Mouse (Mus musculus): ENCODE measurements around the gene Fv1. TPM values are rescaled to one million over a fixed set of nuclear protein-coding genes. Genes with fewer than 3 reads are reported as not detected.
A peak's percentile ranks its signal among the peaks of the same experiment; 100 is the strongest.
"Not testable (repeated sequence)": the region's sequence is repeated elsewhere in the genome, so short reads cannot be mapped to it uniquely, and the experiment has no call there.

Fv1 gene
- polyA plus RNA-seq, 1 experiment from 2014 or later: 15.2 TPM

DNA sequence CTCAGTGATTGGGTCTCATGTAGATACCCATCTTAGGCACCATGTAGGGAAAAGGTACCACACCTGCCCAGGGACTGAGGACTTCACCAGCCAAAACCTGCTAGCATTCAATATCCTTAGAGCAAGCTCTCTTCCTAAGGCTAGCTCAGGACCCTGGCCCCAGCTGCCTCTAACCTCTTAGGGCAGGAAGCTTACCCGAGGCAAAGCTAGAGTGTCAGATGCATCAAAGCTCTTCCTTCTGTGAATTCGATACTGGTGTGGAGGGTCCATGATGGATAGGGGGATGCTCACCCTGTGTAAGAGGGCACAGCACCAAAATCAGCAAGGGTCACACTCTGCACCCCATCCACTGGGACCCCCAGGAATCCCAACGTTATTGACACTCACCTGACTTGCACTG lies 6.7 kb upstream of the Fv1 start:
- no peak for ATAC-seq (ENCODE audit: low FRiP score)
- H3K36me3 ChIP-seq (ENCODE audit: control insufficient read depth, insufficient read depth, low read length): peaks cover 35% of the 10 kb centered on the region
- WGBS: 91% methylated on average over 3 of the region's 3 CpGs

GRCm38 (mm10) chr4:147865651-147866050 lies 3.1 kb upstream of the Fv1 start:
- Histone ChIP-seq H3K27ac (ENCODE audit: low read depth, low read length) (no peak overlapping the region), H3K9ac (ENCODE audit: low read length) (no peak overlapping the region), H3K36me3 (ENCODE audit: control insufficient read depth, insufficient read depth, low read length) (peaks cover 35% of the 10 kb centered on the region), H3K4me2 (no peak overlapping the region), H3K4me3 (ENCODE audit: low read depth, low read length) (no peak overlapping the region), H3K27me3 (ENCODE audit: control insufficient read depth, insufficient read depth, low read length) (no peaks in the 10 kb centered on the region), H3K9me3 (ENCODE audit: control insufficient read depth, low read length) (no peaks in the 10 kb centered on the region), H3K4me1 (ENCODE audit: control insufficient read depth, insufficient read depth, low read length) (peaks cover 19% of the 10 kb centered on the region)
- WGBS: 94% methylated on average over 6 of the region's 6 CpGs
- no peak for ATAC-seq (ENCODE audit: low FRiP score)
- no peak for DNase-seq (ENCODE audit: low spot score, missing footprints)

More for the DNA sequence above, 6.7 kb upstream of the Fv1 start:
- Histone ChIP-seq H3K4me2 (no peak overlapping the region), H3K4me3 (ENCODE audit: low read depth, low read length) (no peak overlapping the region), H3K27ac (ENCODE audit: low read depth, low read length) (no peak overlapping the region), H3K9me3 (ENCODE audit: control insufficient read depth, low read length) (no peaks in the 10 kb centered on the region), H3K9ac (ENCODE audit: low read length) (no peak overlapping the region), H3K27me3 (ENCODE audit: control insufficient read depth, insufficient read depth, low read length) (no peaks in the 10 kb centered on the region), H3K4me1 (ENCODE audit: control insufficient read depth, insufficient read depth, low read length) (no peaks in the 10 kb centered on the region)
- DNase-seq (ENCODE audit: low spot score, missing footprints): no peak

GRCm38 (mm10) chr4:147866056-147866455 lies 2.7 kb upstream of the Fv1 start:
- 97% methylated on average over 9 of the region's 9 CpGs for WGBS
- H3K27ac ChIP-seq (ENCODE audit: low read depth, low read length): no peak overlapping the region
- H3K36me3 ChIP-seq (ENCODE audit: control insufficient read depth, insufficient read depth, low read length): peaks cover 31% of the 10 kb centered on the region
- no peak overlapping the region for H3K4me3 ChIP-seq (ENCODE audit: low read depth, low read length)
- no peak for ATAC-seq (ENCODE audit: low FRiP score)
- no peak for DNase-seq (ENCODE audit: low spot score, missing footprints)
- peaks cover 19% of the 10 kb centered on the region for H3K4me1 ChIP-seq (ENCODE audit: control insufficient read depth, insufficient read depth, low read length)
- no peaks in the 10 kb centered on the region for H3K27me3 ChIP-seq (ENCODE audit: control insufficient read depth, insufficient read depth, low read length)
- no peak overlapping the region for H3K4me2 ChIP-seq
- H3K9me3 ChIP-seq (ENCODE audit: control insufficient read depth, low read length): no peaks in the 10 kb centered on the region
- H3K9ac ChIP-seq (ENCODE audit: low read length): no peak overlapping the region

GRCm38 (mm10) chr4:147866793-147867192 lies 2.0 kb upstream of the Fv1 start:
- not testable (repeated sequence) for H3K4me3 ChIP-seq (ENCODE audit: low read depth, low read length); ATAC-seq (ENCODE audit: low FRiP score); H3K27ac ChIP-seq (ENCODE audit: low read depth, low read length); H3K4me2 ChIP-seq; DNase-seq (ENCODE audit: low spot score, missing footprints); H3K9me3 ChIP-seq (ENCODE audit: control insufficient read depth, low read length); H3K27me3 ChIP-seq (ENCODE audit: control insufficient read depth, insufficient read depth, low read length); H3K9ac ChIP-seq (ENCODE audit: low read length)
- WGBS: 57% methylated on average over 3 of the region's 3 CpGs
- Histone ChIP-seq H3K36me3 (ENCODE audit: control insufficient read depth, insufficient read depth, low read length) (peaks cover 23% of the 10 kb centered on the region), H3K4me1 (ENCODE audit: control insufficient read depth, insufficient read depth, low read length) (peaks cover 19% of the 10 kb centered on the region)

- DNase-seq (ENCODE audit: low spot score, missing footprints) (no peak), ATAC-seq (ENCODE audit: low FRiP score) (no peak)
- Histone ChIP-seq H3K4me3 (ENCODE audit: low read depth, low read length) (peak overlapping the region; percentile 87), H3K4me2 (peak overlapping the region; percentile 73), H3K27ac (ENCODE audit: low read depth, low read length) (peak overlapping the region; percentile 63), H3K9ac (ENCODE audit: low read length) (peak overlapping the region; percentile 86), H3K27me3 (ENCODE audit: control insufficient read depth, insufficient read depth, low read length) (no peaks in the 10 kb centered on the region), H3K36me3 (ENCODE audit: control insufficient read depth, insufficient read depth, low read length) (peaks cover 18% of the 10 kb centered on the region), H3K4me1 (ENCODE audit: control insufficient read depth, insufficient read depth, low read length) (peaks cover 19% of the 10 kb centered on the region), H3K9me3 (ENCODE audit: control insufficient read depth, low read length) (no peaks in the 10 kb centered on the region)
- 13% methylated on average over 22 of the region's 22 CpGs for WGBS
These were observed 973 bp upstream of the Fv1 start for GRCm38 (mm10) chr4:147867563-147868449.

DNA sequence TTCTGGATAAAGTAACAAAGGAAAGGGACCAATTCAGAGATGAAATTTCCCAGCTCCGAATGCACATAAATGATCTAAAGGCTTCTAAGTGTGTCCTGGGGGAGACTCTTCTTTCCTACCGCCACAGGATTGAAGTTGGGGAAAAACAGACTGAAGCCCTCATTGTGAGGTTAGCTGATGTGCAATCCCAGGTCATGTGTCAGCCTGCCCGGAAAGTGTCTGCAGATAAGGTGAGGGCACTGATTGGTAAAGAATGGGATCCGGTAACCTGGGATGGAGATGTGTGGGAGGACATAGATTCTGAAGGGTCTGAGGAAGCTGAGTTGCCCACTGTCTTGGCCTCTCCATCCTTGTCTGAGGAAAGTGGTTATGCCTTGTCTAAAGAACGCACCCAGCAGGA lies 459 bp downstream of the Fv1 start:
- H3K27ac ChIP-seq (ENCODE audit: low read depth, low read length): no peak overlapping the region
- H3K4me3 ChIP-seq (ENCODE audit: low read depth, low read length): peak overlapping the region; percentile 87
- peak overlapping the region; percentile 77 for H3K9ac ChIP-seq (ENCODE audit: low read length)
- WGBS: 19% methylated on average over 5 of the region's 5 CpGs
- ATAC-seq (ENCODE audit: low FRiP score) (no peak), DNase-seq (ENCODE audit: low spot score, missing footprints) (peak; percentile 88)
- peaks cover 19% of the 10 kb centered on the region for H3K4me1 ChIP-seq (ENCODE audit: control insufficient read depth, insufficient read depth, low read length)
- H3K9me3 ChIP-seq (ENCODE audit: control insufficient read depth, low read length): no peaks in the 10 kb centered on the region
- H3K4me2 ChIP-seq: peak overlapping the region; percentile 84
- H3K36me3 ChIP-seq (ENCODE audit: control insufficient read depth, insufficient read depth, low read length): peaks cover 19% of the 10 kb centered on the region
- no peaks in the 10 kb centered on the region for H3K27me3 ChIP-seq (ENCODE audit: control insufficient read depth, insufficient read depth, low read length)

DNA sequence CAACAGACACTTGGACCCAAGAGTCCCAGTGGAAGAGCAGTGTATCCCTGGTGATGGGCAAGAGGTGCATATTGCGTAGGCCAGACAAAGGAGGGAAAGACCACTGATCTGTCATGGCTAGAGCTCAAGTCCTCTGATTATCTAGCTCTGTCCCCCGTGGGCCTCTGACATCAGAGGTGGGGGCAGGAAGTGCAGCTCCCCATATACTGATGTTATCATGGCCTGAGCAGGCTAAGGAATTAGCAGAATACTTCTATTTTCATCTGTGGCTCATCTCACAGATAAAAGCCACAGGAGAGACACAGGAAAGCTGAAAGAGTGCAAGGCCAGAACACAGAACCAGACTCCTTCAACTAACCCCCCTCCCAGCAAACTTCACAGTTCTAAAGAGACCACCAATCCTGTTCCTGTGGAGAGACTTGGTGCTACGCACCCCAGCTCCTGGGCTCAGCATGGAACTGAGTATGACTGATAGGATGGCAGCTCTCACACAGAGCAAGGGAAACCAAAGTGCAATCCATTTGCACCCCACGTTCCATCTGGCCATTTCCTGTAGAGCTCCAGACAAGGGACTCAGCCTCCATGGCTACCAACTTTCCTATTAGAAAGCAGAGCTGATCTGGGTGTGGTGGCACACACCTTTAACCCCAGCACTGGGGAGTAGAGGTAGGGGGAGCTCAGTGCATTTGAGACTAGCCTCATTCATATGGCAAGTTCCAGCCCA lies 7.2 kb downstream of the Fv1 start:
- 96% methylated on average over 4 of the region's 4 CpGs for WGBS

DNA sequence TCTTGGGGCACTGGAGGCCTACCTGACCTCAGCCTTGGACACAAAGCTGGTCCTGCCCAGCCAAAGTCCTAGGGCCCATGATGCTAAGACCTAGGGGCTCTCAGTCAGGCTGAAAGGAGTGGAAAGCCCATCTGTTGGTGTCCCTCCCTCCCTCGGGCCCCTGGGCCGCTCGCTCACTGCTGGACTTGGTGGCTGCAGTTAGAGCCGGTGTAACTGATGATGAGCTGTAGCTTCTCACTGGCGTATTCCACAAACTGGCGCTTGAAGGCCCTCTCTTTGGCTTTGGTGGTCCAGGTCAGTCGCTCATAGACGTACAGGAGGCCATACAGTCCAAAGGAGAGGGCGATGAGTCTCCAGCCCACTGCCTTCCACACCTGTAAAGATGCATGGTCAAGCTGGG lies 9.8 kb downstream of the Fv1 start:
- 97% methylated on average over 9 of the region's 9 CpGs for WGBS
- no peak overlapping the region for H3K27ac ChIP-seq (ENCODE audit: low read depth, low read length)
- no peak for ATAC-seq (ENCODE audit: low FRiP score)

More for the DNA sequence above, 7.2 kb downstream of the Fv1 start:
- no peak overlapping the region for H3K27ac ChIP-seq (ENCODE audit: low read depth, low read length)
- no peak for DNase-seq (ENCODE audit: low spot score, missing footprints)
- H3K4me3 ChIP-seq (ENCODE audit: low read depth, low read length): no peak overlapping the region
- peaks cover 26% of the 10 kb centered on the region for H3K36me3 ChIP-seq (ENCODE audit: control insufficient read depth, insufficient read depth, low read length)
- H3K4me1 ChIP-seq (ENCODE audit: control insufficient read depth, insufficient read depth, low read length): no peaks in the 10 kb centered on the region
- no peak for ATAC-seq (ENCODE audit: low FRiP score)
- no peak overlapping the region for H3K9ac ChIP-seq (ENCODE audit: low read length)
- no peaks in the 10 kb centered on the region for H3K27me3 ChIP-seq (ENCODE audit: control insufficient read depth, insufficient read depth, low read length)
- no peak overlapping the region for H3K4me2 ChIP-seq
- no peaks in the 10 kb centered on the region for H3K9me3 ChIP-seq (ENCODE audit: control insufficient read depth, low read length)

GRCm38 (mm10) chr4:147879456-147879855 lies 10.7 kb downstream of the Fv1 start:
- H3K36me3 ChIP-seq (ENCODE audit: control insufficient read depth, insufficient read depth, low read length): peaks cover 29% of the 10 kb centered on the region
- no peak for ATAC-seq (ENCODE audit: low FRiP score)
- 85% methylated on average over 2 of the region's 2 CpGs for WGBS

More for the DNA sequence above, 9.8 kb downstream of the Fv1 start:
- H3K9ac ChIP-seq (ENCODE audit: low read length): no peak overlapping the region
- no peaks in the 10 kb centered on the region for H3K27me3 ChIP-seq (ENCODE audit: control insufficient read depth, insufficient read depth, low read length)
- H3K4me2 ChIP-seq: no peak overlapping the region
- no peak for DNase-seq (ENCODE audit: low spot score, missing footprints)
- peaks cover 30% of the 10 kb centered on the region for H3K36me3 ChIP-seq (ENCODE audit: control insufficient read depth, insufficient read depth, low read length)
- H3K4me1 ChIP-seq (ENCODE audit: control insufficient read depth, insufficient read depth, low read length): no peaks in the 10 kb centered on the region
- H3K9me3 ChIP-seq (ENCODE audit: control insufficient read depth, low read length): no peaks in the 10 kb centered on the region
- H3K4me3 ChIP-seq (ENCODE audit: low read depth, low read length): no peak overlapping the region

More at GRCm38 (mm10) chr4:147879456-147879855, 10.7 kb downstream of the Fv1 start:
- no peaks in the 10 kb centered on the region for H3K27me3 ChIP-seq (ENCODE audit: control insufficient read depth, insufficient read depth, low read length)
- H3K4me2 ChIP-seq: no peak overlapping the region
- no peak for DNase-seq (ENCODE audit: low spot score, missing footprints)
- no peaks in the 10 kb centered on the region for H3K9me3 ChIP-seq (ENCODE audit: control insufficient read depth, low read length)
- H3K27ac ChIP-seq (ENCODE audit: low read depth, low read length): no peak overlapping the region
- H3K4me3 ChIP-seq (ENCODE audit: low read depth, low read length): no peak overlapping the region
- H3K9ac ChIP-seq (ENCODE audit: low read length): no peak overlapping the region
- H3K4me1 ChIP-seq (ENCODE audit: control insufficient read depth, insufficient read depth, low read length): no peaks in the 10 kb centered on the region
